In the genomic region with DNA sequence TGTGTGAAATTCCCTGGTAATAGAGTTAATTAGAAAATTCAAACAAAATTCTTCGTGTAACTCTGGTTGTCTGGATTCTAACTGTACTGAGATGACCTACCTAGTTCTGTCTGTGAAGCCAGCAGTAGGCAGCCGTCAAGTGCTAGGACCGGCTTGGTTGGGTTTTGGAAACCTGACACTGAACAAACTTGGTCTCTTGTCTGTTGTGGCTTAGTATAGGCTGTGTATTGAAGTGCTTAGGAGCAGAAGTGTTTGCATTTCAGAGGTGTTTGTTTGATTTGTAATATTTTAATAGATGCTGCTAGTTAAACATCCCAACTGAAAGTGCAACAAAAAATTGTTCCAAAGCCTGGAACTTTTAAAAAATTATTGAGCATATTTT, we compare ENCODE assay signal across 25 mouse cellular contexts. TPM values are rescaled to one million over a fixed set of nuclear protein-coding genes. Genes with fewer than 3 reads are reported as not detected.
A peak's percentile ranks its signal among the peaks of the same experiment; 100 is the strongest.
DNase-seq lines count a peak whose midpoint lies in the region; ATAC-seq and TF ChIP-seq lines count a peak whose summit lies in the region.
"Had no signal": no experiment of that assay in that cellular context is flagged by ENCODE, and none has a peak within 500 bp of the region (broad histone marks: within the 10 kb centered on the region; RNA-seq: fewer than 3 reads in every experiment).

No protein-coding gene starts in this region.

- no peak overlapping the region for H3K4me2 ChIP-seq in embryonic facial prominence, embryonic 14.5 days (ENCODE audit: low read depth, low read length)
- no peak overlapping the region for H3K4me2 ChIP-seq in kidney, postnatal 0 days (ENCODE audit: low read length)
- H3K4me2 ChIP-seq: embryonic facial prominence, embryonic 15.5 days; neural tube, embryonic 15.5 days had no signal

- 54% methylated on average over 3 of the region's 3 CpGs for WGBS in embryonic facial prominence, embryonic 14.5 days
- 66% methylated on average over 3 of the region's 3 CpGs for WGBS in embryonic facial prominence, embryonic 10.5 days
- WGBS in kidney, postnatal 0 days: 37% methylated on average over 3 of the region's 3 CpGs

- intact Hi-C loops in heart, postnatal 10 days (cut with DNase I): no loop called here

- H3K9ac ChIP-seq in embryonic facial prominence, embryonic 14.5 days (ENCODE audit: low read depth, low read length): no peak overlapping the region
- no peak overlapping the region for H3K9ac ChIP-seq in kidney, postnatal 0 days (ENCODE audit: low read depth, low read length)
- H3K9ac ChIP-seq: embryonic facial prominence, embryonic 15.5 days; forebrain, postnatal 0 days; liver, embryonic 13.5 days; neural tube, embryonic 15.5 days had no signal

- peak; percentile 72; the same call in 1 of the 2 replicates for ATAC-seq in embryonic facial prominence, embryonic 14.5 days (ENCODE audit: low read depth)
- ATAC-seq in kidney, postnatal 0 days (replicated peaks; ENCODE audit: low FRiP score, low read depth): peak; percentile 56; the same call in 1 of the 2 replicates
- ATAC-seq: CD4-positive, CD25-positive, alpha-beta regulatory T cell, adult 4 months; forebrain, postnatal 0 days; hindbrain, postnatal 0 days; midbrain, embryonic 16.5 days had no signal

- H3K9me3 ChIP-seq in embryonic facial prominence, embryonic 14.5 days (ENCODE audit: control insufficient read depth, low read length): no peaks in the 10 kb centered on the region
- H3K9me3 ChIP-seq in embryonic facial prominence, embryonic 10.5 days: no peaks in the 10 kb centered on the region
- H3K9me3 ChIP-seq in kidney, postnatal 0 days (replicated peaks; ENCODE audit: low read length): no peaks in the 10 kb centered on the region
- no peaks in the 10 kb centered on the region for H3K9me3 ChIP-seq in E14TG2a.4 (ENCODE audit: low read length)
- H3K9me3 ChIP-seq: embryonic facial prominence, embryonic 15.5 days; G1E; hindbrain, embryonic 10.5 days; liver, embryonic 13.5 days; neural tube, embryonic 15.5 days had no signal

- H3K4me1 ChIP-seq in embryonic facial prominence, embryonic 14.5 days (ENCODE audit: control insufficient read depth, insufficient read depth, low read length): peaks cover 11% of the 10 kb centered on the region; the same call in 1 of the 2 replicates
- peaks cover 5% of the 10 kb centered on the region; the same call in 1 of the 2 replicates for H3K4me1 ChIP-seq in embryonic facial prominence, embryonic 10.5 days
- H3K4me1 ChIP-seq in kidney, postnatal 0 days (replicated peaks; ENCODE audit: insufficient read depth, low read length): peaks cover 15% of the 10 kb centered on the region; the same call in 1 of the 2 replicates
- peaks cover 96% of the 10 kb centered on the region for H3K4me1 ChIP-seq in E14TG2a.4 (replicated peaks; ENCODE audit: low read depth, low read length)
- H3K4me1 ChIP-seq: hindbrain, embryonic 10.5 days had no signal

- no peaks in the 10 kb centered on the region for H3K36me3 ChIP-seq in embryonic facial prominence, embryonic 14.5 days (ENCODE audit: control insufficient read depth, insufficient read depth, low read length)
- H3K36me3 ChIP-seq in embryonic facial prominence, embryonic 10.5 days (replicated peaks): no peaks in the 10 kb centered on the region
- no peaks in the 10 kb centered on the region for H3K36me3 ChIP-seq in kidney, postnatal 0 days (ENCODE audit: insufficient read depth, low read length)
- H3K36me3 ChIP-seq in E14TG2a.4 (ENCODE audit: insufficient read depth, low read length): 0 out of 2 replicates have a peak, but pooled peaks cover 4% of the 10 kb centered on the region
- H3K36me3 ChIP-seq: embryonic facial prominence, embryonic 15.5 days; liver, embryonic 13.5 days; neural tube, embryonic 15.5 days had no signal

- H3K27me3 ChIP-seq in embryonic facial prominence, embryonic 14.5 days (replicated peaks; ENCODE audit: control insufficient read depth, insufficient read depth, low read length): no peaks in the 10 kb centered on the region
- H3K27me3 ChIP-seq in embryonic facial prominence, embryonic 10.5 days (replicated peaks; ENCODE audit: low read depth, poor library complexity, severe bottlenecking): no peaks in the 10 kb centered on the region
- H3K27me3 ChIP-seq in kidney, postnatal 0 days (ENCODE audit: insufficient read depth, low read length): no peaks in the 10 kb centered on the region
- no peaks in the 10 kb centered on the region for H3K27me3 ChIP-seq in E14TG2a.4 (ENCODE audit: insufficient read depth, low read length)
- H3K27me3 ChIP-seq: embryonic facial prominence, embryonic 15.5 days; liver, embryonic 13.5 days; neural tube, embryonic 15.5 days had no signal

- TF ChIP-seq CTCF in kidney, postnatal 0 days (IDR thresholded peaks at IDR 0.05; ENCODE audit: low read depth): no peak
- no peak for TF ChIP-seq CTCF in E14TG2a.4 (conservative IDR thresholded peaks at IDR 0.05; ENCODE audit: low read length)

- no peak overlapping the region for H3K4me3 ChIP-seq in embryonic facial prominence, embryonic 14.5 days (ENCODE audit: low read depth, low read length)
- no peak overlapping the region for H3K4me3 ChIP-seq in embryonic facial prominence, embryonic 10.5 days
- no peak overlapping the region for H3K4me3 ChIP-seq in kidney, postnatal 0 days (replicated peaks; ENCODE audit: low read depth, low read length)
- H3K4me3 ChIP-seq in E14TG2a.4 (replicated peaks; ENCODE audit: low read length): peak overlapping the region; percentile 54
- H3K4me3 ChIP-seq: embryonic facial prominence, embryonic 15.5 days; hindbrain, embryonic 10.5 days; left cerebral cortex, adult 2 months; liver, embryonic 13.5 days; neural tube, embryonic 15.5 days had no signal

- DNase-seq in embryonic facial prominence, embryonic 14.5 days (ENCODE audit: low spot score): peak; percentile 62
- no peak for DNase-seq in embryonic facial prominence, embryonic 10.5 days (ENCODE audit: low spot score)
- peak; percentile 37 for DNase-seq in kidney, postnatal 0 days (ENCODE audit: low spot score)
- DNase-seq in kidney, adult 18-20 months: no peak
- DNase-seq in lung, postnatal 36 days: peak; percentile 74
- no peak for DNase-seq in thymus, postnatal 0 days (ENCODE audit: low spot score)
- DNase-seq in heart, postnatal 10 days: no peak
- DNase-seq: adrenal gland, postnatal 14 days; cerebellum, postnatal 14 days; forebrain, postnatal 0 days; layer of hippocampus, adult 9-11 months; left cerebral cortex, postnatal 4 days; liver, embryonic 13.5 days; right cerebral cortex, postnatal 14 days; spleen, adult 18-20 months; thymus, postnatal 25 days had no signal

- no peak overlapping the region for H3K27ac ChIP-seq in embryonic facial prominence, embryonic 14.5 days (replicated peaks; ENCODE audit: low read depth, low read length)
- no peak overlapping the region for H3K27ac ChIP-seq in embryonic facial prominence, embryonic 10.5 days (replicated peaks)
- H3K27ac ChIP-seq in kidney, postnatal 0 days: peak overlapping the region; percentile 72; the same call in 1 of the 2 replicates
- H3K27ac ChIP-seq: embryonic facial prominence, embryonic 15.5 days; hindbrain, embryonic 10.5 days; hindbrain, postnatal 0 days; left cerebral cortex, adult 2 months; liver, embryonic 13.5 days; neural tube, embryonic 15.5 days had no signal

RNA-seq across cellular contexts. Expression of a gene that starts 9.5 kb away (rescaled TPM):
- 30.8 and 31.6 TPM in 2 replicates for polyA plus RNA-seq in embryonic facial prominence, embryonic 14.5 days (2014; fragmentation: Nextera tagmentation; extraction: Ambion mirVana)
- polyA plus RNA-seq in embryonic facial prominence, embryonic 10.5 days (2016; fragmentation: Nextera tagmentation; extraction: Ambion mirVana): 16.2 and 17.2 TPM in 2 replicates
- 20.2 and 24.1 TPM in 2 replicates for polyA plus RNA-seq in kidney, postnatal 0 days (2015; fragmentation: Nextera tagmentation; extraction: Ambion mirVana)
- polyA plus RNA-seq in thymus, postnatal 0 days (2015; fragmentation: Nextera tagmentation; extraction: Ambion mirVana): 10.9 and 11.6 TPM in 2 replicates
- total RNA-seq in heart, postnatal 10 days (2021): 100 to 1,000 TPM; 191 to 198 TPM

RNA-seq across cellular contexts. Expression of a gene that starts 9.7 kb away (rescaled TPM):
- polyA plus RNA-seq in embryonic facial prominence, embryonic 14.5 days (2014; fragmentation: Nextera tagmentation; extraction: Ambion mirVana): 0.68 and 0.85 TPM in 2 replicates
- polyA plus RNA-seq in embryonic facial prominence, embryonic 10.5 days (2016; fragmentation: Nextera tagmentation; extraction: Ambion mirVana): 0.63 and 0.87 TPM in 2 replicates
- polyA plus RNA-seq in kidney, postnatal 0 days (2015; fragmentation: Nextera tagmentation; extraction: Ambion mirVana): 1.9 and 2.5 TPM in 2 replicates
- polyA plus RNA-seq in thymus, postnatal 0 days (2015; fragmentation: Nextera tagmentation; extraction: Ambion mirVana): 0.60 and 0.68 TPM in 2 replicates
- 1 to 10 TPM; 2.3 to 2.6 TPM for total RNA-seq in heart, postnatal 10 days (2021)
- polyA plus RNA-seq: G1E had no signal

Comparison
In these comparisons a context has a peak if more than half of its experiments do, and no peak if none do; other contexts are left out.
1. DNase-seq: peak in embryonic facial prominence, embryonic 14.5 days (single experiment), kidney, postnatal 0 days (single experiment) and lung, postnatal 36 days (single experiment); none in embryonic facial prominence, embryonic 10.5 days (single experiment), kidney, adult 18-20 months (single experiment), thymus, postnatal 0 days (single experiment) and heart, postnatal 10 days (0 of 2).